Mouse (Mus musculus) layer of hippocampus, adult 18-20 months (tissue): ENCODE data around the gene Klk1b8. TPM values are rescaled to one million over a fixed set of nuclear protein-coding genes. Genes with fewer than 3 reads are reported as not detected.
"Not testable (repeated sequence)": the region's sequence is repeated elsewhere in the genome, so short reads cannot be mapped to it uniquely, and the experiment has no call there.

Source experiments
- DNase-seq, 2 experiments: peaks; one replicate each; pipeline ENCODE4 v3.0.0; 2022; ENCODE audit warnings: low spot score in 2 of 2
- total RNA-seq, 2 experiments: library from RNA; stranded (reverse); gene quantifications; 2 replicates each; pipeline ENCODE4 v1.2.3; 2021

The Klk1b8 gene
- total RNA-seq, 2 experiments from 2014 or later = not detected

GRCm38 (mm10) chr7:43995577-43995976, 45.1 kb downstream of the Klk1b8 start, which contains the start of gene Klk1b11:
Gene Klk1b11, plus strand, starts transcription at chr7:43995877.
- not testable (repeated sequence) for DNase-seq

Other genes with a start within 250 kb of the Klk1b8 start
- not detected for gene Klk13, start 238.1 kb upstream of the Klk1b8 start, total RNA-seq
- gene Klk12, start 181.8 kb upstream of the Klk1b8 start, total RNA-seq = not detected
- gene Klk11, start 176.1 kb upstream of the Klk1b8 start, total RNA-seq = not detected
- 1 to 10 TPM; 1.2 to 1.5 TPM for gene Klk10, start 169.6 kb upstream of the Klk1b8 start, total RNA-seq
- gene Klk9, start 158.8 kb upstream of the Klk1b8 start, total RNA-seq = not detected
- gene Klk8, start 153.1 kb upstream of the Klk1b8 start, total RNA-seq = 10 to 100 TPM; 22.3 to 27.7 TPM
- gene Klk7, start 139.4 kb upstream of the Klk1b8 start, total RNA-seq = under 1 TPM; 0.32 to 0.33 TPM
- 1 to 10 TPM in 1 of 2 experiments, under 1 TPM in 1; 0.89 to 1.0 TPM for gene Klk6, start 126.2 kb upstream of the Klk1b8 start, total RNA-seq
- not detected for gene Klk5, start 108.7 kb upstream of the Klk1b8 start, total RNA-seq
- not detected for gene Klk4, start 69.5 kb upstream of the Klk1b8 start, total RNA-seq
- not detected for gene Klk15, start 16.9 kb upstream of the Klk1b8 start, total RNA-seq
- not detected for gene Klk1b1, start 16.1 kb downstream of the Klk1b8 start, total RNA-seq
- gene Klk1b9, start 25.4 kb downstream of the Klk1b8 start, total RNA-seq = not detected
- gene Klk1b11, start 45.2 kb downstream of the Klk1b8 start, total RNA-seq = not detected
- gene Klk1b26, start 61.5 kb downstream of the Klk1b8 start, total RNA-seq = not detected
- not detected for gene Klk1b27, start 101.6 kb downstream of the Klk1b8 start, total RNA-seq
- gene Klk1b21, start 151.7 kb downstream of the Klk1b8 start, total RNA-seq = not detected
- gene Klk1b22, start 162.0 kb downstream of the Klk1b8 start, total RNA-seq = not detected
- not detected for gene Klk1b16, start 186.1 kb downstream of the Klk1b8 start, total RNA-seq
- not detected for gene Klk1b24, start 237.6 kb downstream of the Klk1b8 start, total RNA-seq
- not detected for gene Klk1b3, start 247.5 kb downstream of the Klk1b8 start, total RNA-seq